Mouse (Mus musculus) midbrain, embryonic 14.5 days (tissue): ENCODE data around the gene Ppfia4. TPM values are rescaled to one million over a fixed set of nuclear protein-coding genes. Genes with fewer than 3 reads are reported as not detected.

Source experiments
- ATAC-seq: fragments of 200-750 bp; cut with Nextera tagmentation; 2 replicates; pipeline ENCODE4 v1.8.0; 2017; ENCODE audit warnings: moderate number of reproducible peaks, moderate library complexity; ENCODE audit not compliant: low FRiP score, low TSS enrichment
- DNase-seq: peaks from one replicate; pipeline ENCODE4 v3.0.0-alpha.2; 2015
- H3K27ac ChIP-seq: fragments of 300-500 bp; sonication (generic); replicated peaks from 2 replicates; pipeline ENCODE4 v1.5.1; 2014; ENCODE audit warnings: mild to moderate bottlenecking, low read depth, low read length, moderate library complexity
- H3K27me3 ChIP-seq: fragments of 300-500 bp; sonication (generic); 2 replicates; pipeline ENCODE4 v1.6.1; 2014; ENCODE audit warnings: low read length, control low read depth, mixed read lengths; ENCODE audit not compliant: control insufficient read depth, insufficient read depth
- H3K36me3 ChIP-seq: fragments of 300-500 bp; sonication (generic); 2 replicates; pipeline ENCODE4 v1.6.1; 2014; ENCODE audit warnings: low read length, control low read depth; ENCODE audit not compliant: control insufficient read depth, insufficient read depth
- H3K4me1 ChIP-seq: fragments of 300-500 bp; sonication (generic); 2 replicates; pipeline ENCODE4 v1.6.1; 2014; ENCODE audit warnings: mild to moderate bottlenecking, antibody characterized with exemption, low read length, control low read depth; ENCODE audit not compliant: control insufficient read depth, insufficient read depth
- H3K4me2 ChIP-seq: fragments of 300-500 bp; sonication (generic); 2 replicates; pipeline ENCODE4 v1.6.1; 2014; ENCODE audit warnings: mild to moderate bottlenecking, low read length, moderate library complexity
- H3K4me3 ChIP-seq: fragments of 300-500 bp; sonication (generic); replicated peaks from 2 replicates; pipeline ENCODE4 v1.5.1; 2014; ENCODE audit warnings: low read depth, low read length
- H3K9ac ChIP-seq: fragments of 300-500 bp; sonication (generic); replicated peaks from 2 replicates; pipeline ENCODE4 v1.6.1; 2014; ENCODE audit warnings: mild to moderate bottlenecking, low read length, moderate library complexity
- H3K9me3 ChIP-seq: fragments of 300-500 bp; sonication (generic); 2 replicates; pipeline ENCODE4 v1.6.1; 2016; ENCODE audit warnings: low read length, control low read depth, mixed read lengths; ENCODE audit not compliant: control insufficient read depth
- WGBS: fragments of 180-500 bp; shearing (Covaris S2); extraction: QIAGEN DNeasy Blood & Tissue Kit; methylation state at CpG from one replicate; pipeline ENCODE4 v1.1.7; 2014; 5-methylcytosine and 5-hydroxymethylcytosine counted together
- polyA plus RNA-seq: library from polyadenylated mRNA; unstranded; fragments of >200 nt; fragmentation: Nextera tagmentation; extraction: Ambion mirVana; gene quantifications from 2 replicates; pipeline ENCODE4 v1.2.1, GENCODE M21; 2014

Gene Ppfia4
- polyA plus RNA-seq, 1 experiment from 2014 or later = 11.5 TPM

DNA sequence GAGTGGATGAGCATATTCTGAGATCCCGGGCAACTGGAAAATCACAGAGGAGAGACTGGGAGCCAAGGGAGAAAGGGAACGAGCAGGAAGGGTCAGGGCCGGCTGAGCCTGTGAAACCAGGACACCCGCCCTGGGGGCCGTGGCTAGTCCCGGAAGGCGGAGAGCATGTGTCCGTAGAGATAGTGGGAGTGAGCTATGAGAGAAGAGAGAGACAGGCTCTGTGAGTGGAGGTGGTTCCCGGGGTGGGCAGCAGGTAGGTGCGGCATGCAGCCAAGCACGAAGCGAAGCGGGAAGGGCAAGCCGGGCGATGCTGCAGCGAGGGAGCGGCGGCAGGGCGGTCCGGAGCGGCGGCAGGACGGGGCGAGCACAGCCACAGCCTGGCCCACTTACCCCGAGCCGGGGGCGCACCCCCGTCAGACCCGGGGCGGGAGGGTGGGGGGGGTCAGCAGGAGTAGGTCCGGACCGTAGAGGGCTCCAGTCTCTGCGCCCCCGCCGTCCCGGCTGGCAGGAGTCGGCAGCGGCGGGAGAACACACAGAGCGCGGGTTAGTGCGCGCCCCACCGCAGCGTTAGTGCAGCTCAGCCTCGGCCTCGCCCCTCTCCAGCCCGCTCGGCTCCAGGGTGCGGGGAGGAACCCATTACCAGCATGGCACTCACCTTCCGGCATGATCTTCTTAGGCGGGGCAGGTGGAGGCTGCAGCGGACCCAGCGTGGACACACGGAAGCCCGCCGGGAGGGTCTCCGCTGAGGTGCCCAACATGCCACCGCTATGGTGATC, 33.9 kb downstream of the Ppfia4 start:
- Histone ChIP-seq H3K4me2 (peak overlapping the region; percentile 92), H3K9ac (peak overlapping the region; percentile 58), H3K27ac (no peak overlapping the region), H3K4me1 (peaks cover 8% of the 10 kb centered on the region; the same call in 1 of the 2 replicates), H3K27me3 (peaks cover 29% of the 10 kb centered on the region), H3K4me3 (peak overlapping the region; percentile 46), H3K36me3 (no peaks in the 10 kb centered on the region), H3K9me3 (no peaks in the 10 kb centered on the region)
- 7% methylated on average over 55 of the region's 59 CpGs for WGBS
- DNase-seq = peak; percentile 72
- peak; percentile 55; the same call in 1 of the 2 replicates for ATAC-seq

DNA sequence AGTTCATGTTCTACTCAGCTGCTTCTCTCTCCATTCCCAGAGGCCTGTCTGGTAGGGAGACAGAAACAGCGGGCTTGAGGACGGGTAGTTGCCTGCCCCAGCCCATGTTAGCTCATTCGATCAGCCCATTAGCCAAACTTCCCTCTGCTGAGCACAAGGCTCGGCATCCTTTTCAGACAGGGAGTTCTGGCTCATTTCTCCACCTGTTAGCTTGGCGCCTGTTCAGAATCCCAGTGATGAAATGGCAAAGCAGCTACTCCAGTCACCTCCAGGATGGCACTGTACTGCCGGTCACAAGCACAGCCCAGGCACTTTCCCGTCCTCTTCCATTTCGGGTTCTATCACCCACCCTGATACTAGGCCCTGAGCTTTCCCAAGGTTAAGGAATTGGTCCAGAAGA, 35.5 kb downstream of the Ppfia4 start:
- Histone ChIP-seq H3K4me1 (0 out of 2 replicates have a peak, but pooled peaks cover 3% of the 10 kb centered on the region), H3K4me3 (no peak overlapping the region), H3K4me2 (no peak overlapping the region), H3K27me3 (peaks cover 29% of the 10 kb centered on the region), H3K27ac (no peak overlapping the region), H3K9ac (no peak overlapping the region), H3K36me3 (no peaks in the 10 kb centered on the region), H3K9me3 (no peaks in the 10 kb centered on the region)
- no peak for DNase-seq
- WGBS = 86% methylated on average over 8 of the region's 8 CpGs
- no peak for ATAC-seq

DNA sequence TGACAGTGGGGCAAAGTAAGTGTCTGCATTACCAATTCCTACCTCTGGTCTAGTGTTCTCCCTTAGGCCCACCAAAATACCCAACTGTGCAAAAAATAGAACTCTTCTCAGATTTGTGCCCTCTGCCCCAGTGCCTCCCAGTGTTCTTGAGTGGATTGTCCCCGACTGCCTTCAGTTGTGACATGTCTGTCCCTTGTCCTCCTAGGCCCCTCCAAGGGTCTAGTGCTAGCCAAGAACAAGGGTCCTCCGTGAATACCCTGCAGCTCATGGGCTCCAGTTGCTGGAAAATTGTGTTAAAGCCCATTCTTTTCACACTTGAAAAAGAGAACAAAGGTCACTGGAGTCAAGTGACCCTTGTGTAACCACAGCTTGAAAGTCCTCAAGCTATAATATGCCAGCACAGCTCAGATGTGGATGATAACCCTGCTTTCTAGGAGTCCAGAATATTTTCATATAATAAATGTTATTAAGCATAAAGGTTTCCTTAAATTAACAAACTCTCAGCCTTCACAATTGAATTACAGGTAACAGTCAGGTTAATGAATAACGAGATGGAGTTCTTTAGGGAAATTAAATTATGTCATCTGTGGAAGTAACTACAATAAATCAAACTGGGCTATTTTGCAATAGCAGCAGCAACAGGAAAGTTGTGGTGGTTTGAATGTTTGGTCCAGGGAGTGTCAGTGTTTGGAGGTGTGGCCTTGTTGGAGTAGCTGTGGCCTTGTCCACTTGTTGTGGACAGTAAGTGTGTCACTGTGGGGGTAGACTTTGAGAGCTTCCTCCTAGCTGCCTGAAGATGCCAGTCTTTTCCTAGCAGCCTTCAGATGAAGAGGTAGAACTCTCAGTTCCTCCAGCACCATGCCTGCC, 38.8 kb downstream of the Ppfia4 start:
- Histone ChIP-seq H3K9ac (no peak overlapping the region), H3K4me3 (no peak overlapping the region), H3K4me2 (no peak overlapping the region), H3K4me1 (0 out of 2 replicates have a peak, but pooled peaks cover 8% of the 10 kb centered on the region), H3K36me3 (no peaks in the 10 kb centered on the region), H3K9me3 (no peaks in the 10 kb centered on the region), H3K27ac (no peak overlapping the region), H3K27me3 (peaks cover 13% of the 10 kb centered on the region)
- DNase-seq = no peak
- ATAC-seq = no peak
- 76% methylated on average over 3 of the region's 3 CpGs for WGBS

DNA sequence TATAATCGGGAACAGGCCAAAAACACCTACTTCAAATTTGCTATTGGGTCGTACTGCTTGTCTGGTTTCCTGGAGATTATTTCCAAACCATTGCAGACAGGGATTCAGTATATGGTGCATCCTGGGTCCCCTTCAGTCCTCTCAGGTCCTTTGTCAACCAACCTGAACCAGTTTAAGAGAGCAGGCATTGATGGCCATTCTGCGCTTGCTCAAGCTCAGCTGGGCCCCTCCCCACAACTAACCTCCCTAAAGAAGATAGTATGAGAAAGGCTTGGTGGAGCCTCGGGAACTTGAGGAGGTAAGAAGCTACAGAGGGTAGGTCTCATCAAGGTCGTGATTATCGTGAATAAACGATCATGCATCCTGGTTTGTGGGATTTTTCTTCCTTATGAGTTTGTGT, 39.5 kb downstream of the Ppfia4 start:
- 87% methylated on average over 7 of the region's 7 CpGs for WGBS
- peaks cover 7% of the 10 kb centered on the region for H3K27me3 ChIP-seq
- ATAC-seq (no peak), DNase-seq (no peak)
- 0 out of 2 replicates have a peak, but pooled peaks cover 8% of the 10 kb centered on the region for H3K4me1 ChIP-seq
- H3K4me3 ChIP-seq = no peak overlapping the region
- H3K9ac ChIP-seq = no peak overlapping the region
- no peaks in the 10 kb centered on the region for H3K36me3 ChIP-seq
- no peaks in the 10 kb centered on the region for H3K9me3 ChIP-seq
- H3K27ac ChIP-seq = no peak overlapping the region
- no peak overlapping the region for H3K4me2 ChIP-seq

DNA sequence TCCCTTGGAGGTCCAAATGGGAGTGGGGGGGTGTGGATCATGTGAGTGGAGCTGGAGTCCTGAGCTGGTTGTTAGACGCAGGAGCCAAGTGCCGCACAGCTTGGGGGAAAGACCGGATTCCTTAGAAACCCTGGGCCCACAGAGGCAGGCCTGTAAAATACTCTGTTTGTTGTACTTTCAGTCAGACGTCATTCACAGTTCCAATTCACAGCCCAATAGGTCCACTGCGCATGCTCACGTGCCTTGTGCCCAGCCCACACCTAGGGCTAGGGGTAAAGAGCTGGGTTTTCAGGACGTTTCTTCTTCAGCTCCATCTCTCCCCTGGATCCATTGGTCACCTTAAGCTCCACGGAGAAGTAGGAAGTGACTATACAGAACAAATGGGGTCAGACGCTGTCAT, 40.1 kb downstream of the Ppfia4 start:
- ATAC-seq = no peak
- H3K4me3 ChIP-seq = no peak overlapping the region
- no peak overlapping the region for H3K9ac ChIP-seq
- 0 out of 2 replicates have a peak, but pooled peaks cover 8% of the 10 kb centered on the region for H3K4me1 ChIP-seq
- H3K9me3 ChIP-seq = no peaks in the 10 kb centered on the region
- H3K27ac ChIP-seq = no peak overlapping the region
- peaks cover under 1% of the 10 kb centered on the region; the same call in 1 of the 2 replicates for H3K27me3 ChIP-seq
- WGBS = 56% methylated on average over 9 of the region's 9 CpGs
- no peak overlapping the region for H3K4me2 ChIP-seq
- H3K36me3 ChIP-seq = no peaks in the 10 kb centered on the region
- peak; percentile 13 for DNase-seq

DNA sequence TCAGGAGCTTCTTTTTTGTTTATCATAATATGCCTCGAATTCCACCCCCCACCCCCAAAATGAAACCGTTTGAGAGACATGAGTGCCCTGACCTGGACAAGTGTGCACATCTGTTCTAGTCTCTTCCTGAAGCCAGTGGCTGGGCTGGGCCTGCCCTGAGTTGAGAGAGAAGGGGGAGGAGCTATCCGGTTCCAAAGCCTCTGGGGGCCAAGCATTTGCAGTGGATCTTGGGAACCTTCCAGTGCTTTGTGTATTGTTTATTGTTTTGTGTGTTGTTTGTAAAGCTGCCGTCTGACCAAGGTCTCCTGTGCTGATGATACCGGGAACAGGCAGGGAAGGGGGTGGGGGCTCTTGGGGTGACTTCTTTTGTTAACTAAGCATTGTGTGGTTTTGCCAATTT, 40.7 kb downstream of the Ppfia4 start:
- no peak overlapping the region for H3K27ac ChIP-seq
- H3K4me3 ChIP-seq = no peak overlapping the region
- ATAC-seq = no peak
- peak; percentile 54 for DNase-seq
- 0 out of 2 replicates have a peak, but pooled peaks cover 8% of the 10 kb centered on the region for H3K4me1 ChIP-seq
- H3K9me3 ChIP-seq = no peaks in the 10 kb centered on the region
- H3K4me2 ChIP-seq = no peak overlapping the region
- no peaks in the 10 kb centered on the region for H3K36me3 ChIP-seq
- H3K27me3 ChIP-seq = no peaks in the 10 kb centered on the region
- 17% methylated on average over 5 of the region's 5 CpGs for WGBS
- H3K9ac ChIP-seq = no peak overlapping the region

DNA sequence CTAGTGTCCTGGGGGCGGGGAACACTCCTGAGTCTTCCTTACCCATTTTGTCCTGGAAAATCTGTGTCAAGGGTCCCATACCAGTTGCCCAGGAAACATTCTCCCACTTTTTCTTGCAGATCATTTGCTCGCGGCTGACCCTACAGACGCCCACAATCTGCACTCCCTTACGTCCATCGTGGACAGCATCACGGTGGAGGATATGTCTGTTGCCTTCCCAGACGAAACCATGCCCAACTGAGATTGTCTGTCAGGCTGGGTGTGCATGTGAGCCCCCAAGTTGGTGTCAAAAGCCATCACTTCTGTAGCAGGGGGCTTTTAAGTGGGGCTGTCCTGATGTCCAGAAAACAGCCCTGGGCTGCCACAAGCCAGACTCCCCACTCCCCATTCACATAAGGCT, 41.2 kb downstream of the Ppfia4 start:
- ATAC-seq (no peak), DNase-seq (no peak)
- no peaks in the 10 kb centered on the region for H3K27me3 ChIP-seq
- 77% methylated on average over 8 of the region's 8 CpGs for WGBS
- no peaks in the 10 kb centered on the region for H3K36me3 ChIP-seq
- H3K4me1 ChIP-seq = 0 out of 2 replicates have a peak, but pooled peaks cover 8% of the 10 kb centered on the region
- H3K9ac ChIP-seq = no peak overlapping the region
- H3K27ac ChIP-seq = no peak overlapping the region
- no peak overlapping the region for H3K4me3 ChIP-seq
- H3K9me3 ChIP-seq = no peaks in the 10 kb centered on the region
- no peak overlapping the region for H3K4me2 ChIP-seq

DNA sequence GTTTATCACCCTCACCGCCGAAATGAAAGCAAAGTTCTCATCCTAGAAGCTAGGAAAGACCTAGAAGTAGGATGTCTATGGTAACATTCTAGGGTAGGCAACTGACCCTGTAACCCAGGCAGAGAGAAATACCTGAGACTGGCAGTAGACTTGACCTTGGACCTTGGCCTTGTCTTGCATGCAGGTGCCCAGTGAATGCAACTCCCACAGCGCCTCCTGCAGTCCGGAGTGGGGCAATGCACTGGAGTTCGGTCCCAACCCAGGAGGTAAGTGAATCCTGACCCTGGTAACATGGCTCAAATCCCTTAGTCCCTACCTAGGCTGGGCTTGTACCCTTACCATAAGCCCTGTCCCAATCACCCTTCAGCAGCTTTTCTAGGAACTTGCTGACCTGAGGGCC, 41.8 kb downstream of the Ppfia4 start:
- no peak for ATAC-seq
- Histone ChIP-seq H3K36me3 (no peaks in the 10 kb centered on the region), H3K27ac (no peak overlapping the region), H3K4me2 (no peak overlapping the region), H3K4me1 (0 out of 2 replicates have a peak, but pooled peaks cover 8% of the 10 kb centered on the region), H3K9me3 (no peaks in the 10 kb centered on the region), H3K9ac (no peak overlapping the region), H3K4me3 (no peak overlapping the region), H3K27me3 (no peaks in the 10 kb centered on the region)
- DNase-seq = no peak
- WGBS = 69% methylated on average over 5 of the region's 5 CpGs
